Mouse (Mus musculus): Measurements from ENCODE around the gene Glrx3.

DNA sequence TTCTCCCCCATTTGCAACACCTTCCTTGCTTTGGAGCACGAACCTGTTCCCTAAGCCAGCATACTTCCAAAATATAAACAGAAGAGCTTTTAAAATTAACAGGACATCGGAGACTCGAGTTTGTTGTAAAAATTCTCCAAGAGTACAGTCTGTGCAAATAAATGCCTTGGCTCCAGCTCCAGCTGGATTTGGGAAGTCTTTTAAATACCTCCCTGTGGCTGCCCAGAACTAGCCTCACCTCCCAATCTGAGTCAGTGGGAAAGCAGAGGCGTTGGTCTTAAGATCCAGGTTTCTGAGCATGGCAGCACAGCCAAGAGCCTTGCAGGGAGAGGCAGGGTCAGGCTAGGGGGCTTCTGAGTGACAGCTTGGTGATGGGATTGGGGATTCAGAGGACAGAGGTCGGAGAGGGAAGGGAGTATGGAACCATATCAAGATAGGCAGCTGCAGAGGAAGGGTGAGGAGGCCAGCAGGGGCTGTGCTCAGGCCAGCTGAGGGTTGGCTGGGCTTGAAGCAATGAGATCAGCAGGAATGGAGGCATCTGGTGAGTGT, 80.7 kb downstream of the Glrx3 start:
- TF ChIP-seq CTCF (IDR thresholded peaks at IDR 0.05), result no peak
- TF ChIP-seq EP300 (IDR thresholded peaks at IDR 0.05), result no peak

All from lung, postnatal 0 days (tissue).